Mouse (Mus musculus): ENCODE measurements at regions not wholly inside any gene's neighbourhood (a gene's known extent, or its start where the extent isn't known, plus 50 kb on each side); places are given as distances from the start of the nearest gene placed in this dataset.

GRCm38 (mm10) chr1:183504103-183504841 is 86.3 kb downstream of the Hhipl2 start:
- intact Hi-C loops (cut with DNase I) = no loop called here

GRCm38 (mm10) chr1:183507893-183508292 is 89.9 kb downstream of the Hhipl2 start:
- intact Hi-C loops (cut with DNase I) = no loop called here
- DNase-seq (ENCODE audit: low spot score) = no peak

More at GRCm38 (mm10) chr1:183504103-183504841, 86.3 kb downstream of the Hhipl2 start:
- no peak for DNase-seq (ENCODE audit: low spot score)

DNA sequence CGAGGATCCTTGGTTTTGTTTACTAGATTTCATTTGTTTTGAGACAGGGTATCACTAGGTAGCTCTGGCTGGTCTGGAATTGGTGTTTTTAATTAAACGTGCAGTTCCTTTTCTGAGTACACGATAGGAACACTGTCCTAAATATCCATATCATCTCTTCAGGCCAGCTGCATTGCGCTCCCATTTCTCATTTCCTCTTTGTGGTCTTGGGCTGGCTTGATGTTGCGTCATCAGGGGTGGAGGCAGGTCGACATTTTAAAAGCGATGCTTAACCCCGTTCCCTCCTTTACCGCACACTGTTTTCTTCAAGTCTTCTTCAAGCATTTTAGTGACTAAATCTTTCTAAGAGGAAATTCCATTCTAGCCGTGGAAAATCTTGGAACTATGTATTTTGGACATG is 92.7 kb downstream of the Hhipl2 start:
- DNase-seq (ENCODE audit: low spot score) = no peak
- intact Hi-C loops (cut with DNase I) = no loop called here

DNA sequence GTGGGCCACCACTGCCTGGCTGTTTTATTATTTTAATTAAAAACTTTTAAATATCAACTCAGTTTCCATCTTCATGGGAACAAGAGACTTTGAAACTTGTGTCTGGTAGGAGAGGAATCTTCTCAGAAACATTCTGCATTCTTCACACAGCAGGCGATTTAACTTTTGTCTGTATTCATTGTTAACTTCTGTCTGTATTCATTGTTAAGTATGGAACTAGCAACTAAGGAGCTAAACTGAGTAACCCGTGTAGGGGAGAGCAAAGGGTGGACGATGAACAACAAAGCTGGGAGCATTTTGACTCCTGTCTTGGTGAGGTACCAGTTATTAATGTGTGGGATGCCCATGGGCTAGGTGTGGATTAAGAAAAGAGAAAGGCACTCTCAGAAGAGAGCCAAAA is 95.9 kb downstream of the Hhipl2 start:
- intact Hi-C loops (cut with DNase I) = no loop called here
- DNase-seq (ENCODE audit: low spot score) = no peak

DNA sequence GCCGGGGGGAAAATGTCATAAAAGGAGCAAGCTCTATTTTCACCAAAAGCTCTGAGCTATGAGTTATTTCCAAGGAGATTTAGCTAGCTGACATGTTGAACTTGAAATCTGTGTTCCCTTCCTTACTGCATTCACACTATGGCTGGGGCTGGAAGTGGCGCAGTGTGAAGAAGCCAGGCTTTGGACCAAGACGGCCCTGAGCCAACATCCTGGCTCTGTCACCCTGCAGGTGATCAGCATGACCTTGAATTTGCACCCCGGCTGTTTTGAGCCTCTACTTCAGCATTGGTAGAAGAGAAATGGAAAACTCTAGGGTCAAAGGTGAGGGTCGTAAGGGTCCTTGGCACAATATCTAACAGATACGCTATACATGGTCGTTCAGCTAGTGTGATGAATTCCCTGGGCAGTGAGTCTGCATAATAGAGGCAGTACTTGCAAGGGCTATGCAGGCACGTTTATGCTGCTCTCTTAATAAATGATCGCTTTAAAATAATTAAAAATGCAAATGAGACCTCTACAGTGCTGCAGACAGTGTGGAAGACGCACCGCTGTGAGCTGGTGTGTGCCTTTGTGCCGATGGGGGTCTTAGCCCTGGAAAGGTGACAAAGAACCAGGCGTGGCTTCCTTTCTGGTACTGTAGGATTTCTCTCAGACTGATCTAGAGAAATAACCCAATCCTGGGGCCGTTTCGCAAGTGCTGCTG is 96.4 kb downstream of the Hhipl2 start:
- no peak for DNase-seq (ENCODE audit: low spot score)
- intact Hi-C loops (cut with DNase I) = no loop called here

DNA sequence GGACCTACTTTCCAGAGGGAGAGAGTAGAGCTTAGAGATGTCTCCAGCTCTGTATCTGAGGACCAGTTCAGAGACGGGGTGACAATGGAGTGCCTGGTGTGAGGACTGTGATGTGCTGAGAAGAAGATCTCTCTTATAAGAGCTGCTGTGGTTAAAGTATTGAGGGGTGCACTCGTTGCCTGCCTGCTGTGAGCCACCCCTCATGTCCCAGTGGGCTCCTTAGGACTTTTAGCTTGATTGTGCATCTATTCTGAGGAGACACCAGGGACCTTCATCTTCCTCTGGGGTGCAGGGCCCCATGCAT is 96.9 kb downstream of the Hhipl2 start:
- no peak for DNase-seq (ENCODE audit: low spot score)
- intact Hi-C loops (cut with DNase I) = no loop called here

GRCm38 (mm10) chr1:183516167-183516566 is 98.2 kb downstream of the Hhipl2 start:
- intact Hi-C loops (cut with DNase I) = no loop called here
- no peak for DNase-seq (ENCODE audit: low spot score)

DNA sequence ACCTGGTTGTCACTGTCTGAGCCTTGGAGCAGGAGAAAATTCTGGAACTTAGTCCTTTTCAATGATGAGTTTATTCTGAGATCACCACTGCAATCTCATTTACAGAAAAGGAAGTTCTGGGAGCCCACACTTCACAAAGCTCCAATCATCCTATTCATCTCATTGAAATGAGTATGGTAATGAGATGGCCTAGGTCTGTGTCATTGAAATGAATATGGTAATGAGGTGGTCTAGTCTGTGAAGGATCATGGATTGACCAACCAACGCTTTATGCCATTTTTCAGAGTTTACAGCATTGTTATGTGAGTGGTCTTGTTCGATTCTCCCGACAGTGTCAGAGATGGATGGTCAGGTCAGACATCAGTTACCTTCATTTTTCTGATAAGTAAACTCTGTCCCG is 99.2 kb downstream of the Hhipl2 start:
- DNase-seq (ENCODE audit: low spot score) = no peak
- intact Hi-C loops (cut with DNase I) = no loop called here

- DNase-seq (ENCODE audit: low spot score) = no peak
- intact Hi-C loops (cut with DNase I) = no loop called here
Observed at GRCm38 (mm10) chr1:183521569-183521968, 103.6 kb downstream of the Hhipl2 start.

GRCm38 (mm10) chr1:183533386-183533785 is 115.4 kb downstream of the Hhipl2 start:
- intact Hi-C loops (cut with DNase I) = no loop called here
- no peak for DNase-seq (ENCODE audit: low spot score)

DNA sequence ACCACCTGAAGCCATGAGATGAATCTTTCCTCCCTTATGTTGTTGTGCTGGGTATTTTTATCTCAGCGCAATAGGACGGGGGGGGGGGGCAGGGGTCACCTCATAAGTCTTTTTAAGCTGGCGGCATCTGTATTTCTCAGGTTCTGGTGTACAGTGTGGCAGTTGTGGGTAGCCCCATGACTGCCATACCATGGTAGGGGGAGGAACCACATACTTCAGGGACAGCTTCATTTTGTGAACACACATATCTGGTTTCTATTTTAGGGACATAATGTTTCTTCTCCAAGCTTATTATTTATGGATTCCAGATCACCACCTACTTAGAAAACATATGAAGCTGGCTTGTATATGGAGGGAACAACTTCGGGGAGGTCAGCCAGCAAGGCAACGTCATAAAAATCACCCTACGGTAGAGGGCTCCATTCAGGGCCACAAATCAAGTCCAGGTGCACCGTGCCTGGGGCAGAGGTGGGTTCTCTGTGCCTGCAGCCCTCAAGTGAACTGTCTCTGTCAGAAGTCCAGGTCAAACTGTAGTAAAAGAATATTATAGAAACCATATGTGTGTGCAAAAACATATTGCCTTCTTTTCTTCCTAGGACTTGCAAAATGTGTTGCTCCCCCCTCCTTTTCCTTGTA is 130.9 kb downstream of the Hhipl2 start:
- intact Hi-C loops (cut with DNase I) = no loop called here
- DNase-seq (ENCODE audit: low spot score) = no peak

GRCm38 (mm10) chr1:183552617-183553016 is 134.6 kb downstream of the Hhipl2 start:
- no peak for DNase-seq (ENCODE audit: low spot score)
- intact Hi-C loops (cut with DNase I) = no loop called here

DNA sequence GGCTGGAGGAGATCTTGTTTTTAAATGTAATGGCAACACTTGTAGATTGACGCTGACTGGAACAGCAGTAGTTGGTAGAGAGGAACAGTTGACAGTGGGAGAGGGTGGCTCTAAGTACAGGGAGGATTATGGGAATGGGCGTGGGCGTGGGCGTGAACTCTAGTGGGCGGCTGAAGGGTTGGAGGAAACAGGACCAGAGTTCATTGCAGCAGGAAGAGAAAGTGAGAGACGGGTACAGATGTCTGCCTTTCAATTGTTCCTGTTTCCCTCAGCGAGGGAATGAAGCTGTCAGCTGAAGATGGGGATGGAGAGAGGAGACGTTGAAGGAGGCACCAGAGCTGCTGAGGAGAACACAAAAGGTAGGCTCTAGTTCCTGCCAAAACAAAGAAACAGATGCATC is 135.2 kb downstream of the Hhipl2 start:
- DNase-seq (ENCODE audit: low spot score) = no peak
- intact Hi-C loops (cut with DNase I) = no loop called here

DNA sequence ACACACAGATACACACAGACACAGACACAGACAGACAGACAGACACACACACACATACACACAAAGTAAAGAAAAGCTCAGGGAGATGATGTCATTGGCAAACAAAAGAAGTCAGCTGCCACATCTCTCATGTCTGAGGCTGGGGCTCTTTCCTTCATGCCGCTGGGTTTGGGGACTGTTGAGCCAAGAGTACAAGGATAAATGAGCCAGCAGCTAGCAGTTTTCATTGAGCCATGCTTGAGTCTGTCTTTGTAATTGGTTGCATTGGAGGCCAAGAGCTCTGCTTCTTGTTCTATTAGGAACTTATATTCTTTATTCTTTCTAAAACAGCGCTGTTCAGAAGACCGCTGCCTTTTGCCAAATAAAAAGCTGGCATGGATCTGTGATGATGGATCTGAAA is 144.8 kb downstream of the Hhipl2 start:
- intact Hi-C loops (cut with DNase I) = no loop called here
- no peak for DNase-seq (ENCODE audit: low spot score)

- DNase-seq (ENCODE audit: low spot score) = no peak
- intact Hi-C loops (cut with DNase I) = no loop called here
Observed at GRCm38 (mm10) chr1:183573621-183574585, 155.9 kb downstream of the Hhipl2 start.

GRCm38 (mm10) chr1:183584861-183585260 is 166.8 kb downstream of the Hhipl2 start:
- DNase-seq (ENCODE audit: low spot score) = no peak
- intact Hi-C loops (cut with DNase I) = no loop called here

DNA sequence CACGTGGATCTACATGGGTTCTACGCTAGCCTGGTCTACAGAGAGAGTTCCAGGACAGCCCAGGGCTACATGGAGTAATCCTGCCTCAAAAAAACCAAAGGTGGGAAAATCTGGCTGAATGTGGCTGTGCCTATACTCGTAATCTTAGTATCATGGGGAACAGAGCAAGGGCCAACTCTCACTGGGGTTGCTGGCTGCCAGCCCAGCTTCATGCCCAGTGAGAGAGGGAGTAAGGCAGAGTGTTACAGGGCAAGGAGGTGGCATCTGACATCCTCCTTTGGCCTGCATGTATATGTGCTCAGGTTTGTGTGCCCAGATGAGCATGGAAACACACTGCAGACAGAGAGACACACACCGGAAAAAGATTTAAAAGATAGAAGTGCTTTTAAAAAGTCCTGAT is 168.4 kb downstream of the Hhipl2 start:
- intact Hi-C loops (cut with DNase I) = no loop called here
- no peak for DNase-seq (ENCODE audit: low spot score)

GRCm38 (mm10) chr1:183595306-183595705 is 177.3 kb downstream of the Hhipl2 start:
- DNase-seq (ENCODE audit: low spot score) = no peak
- intact Hi-C loops (cut with DNase I) = no loop called here

- no peak for DNase-seq (ENCODE audit: low spot score)
- intact Hi-C loops (cut with DNase I) = no loop called here
Observed at GRCm38 (mm10) chr1:183600466-183600865, 182.5 kb downstream of the Hhipl2 start.

DNA sequence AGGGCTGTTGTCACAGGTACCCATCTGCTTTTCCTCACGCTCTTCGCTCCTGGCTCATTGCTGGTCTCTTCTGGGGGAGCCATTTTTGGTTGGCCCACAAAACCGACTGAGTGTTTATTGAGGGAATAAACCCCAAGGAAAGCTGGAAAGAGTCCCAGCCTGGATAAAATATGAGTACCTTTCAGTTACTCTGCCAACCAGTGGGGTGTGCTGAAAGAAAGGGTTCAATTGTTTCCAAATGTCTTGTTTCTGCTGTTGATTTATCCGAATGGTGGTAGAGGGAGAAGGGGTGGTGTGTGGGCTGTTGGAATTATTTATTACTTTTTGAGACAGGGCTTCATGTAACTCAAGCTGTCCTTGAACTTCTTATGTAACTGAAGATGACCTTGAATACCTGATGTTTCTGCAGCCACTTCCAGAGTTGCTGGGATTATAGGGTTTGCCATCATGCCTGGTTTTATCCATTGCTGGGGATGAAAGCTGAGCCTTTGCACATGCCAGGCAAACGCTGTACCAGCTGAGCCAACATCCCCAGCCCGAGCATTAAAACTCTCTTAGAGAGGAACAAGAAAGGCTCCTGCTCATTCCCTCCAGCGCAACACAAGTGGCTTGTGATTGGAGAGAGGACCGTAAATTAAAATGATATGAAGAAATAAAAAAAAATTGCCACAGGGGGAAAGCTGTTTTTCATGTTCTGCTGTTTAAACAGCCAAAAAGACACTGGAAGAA is 194.1 kb downstream of the Hhipl2 start:
- intact Hi-C loops (cut with DNase I) = no loop called here
- no peak for DNase-seq (ENCODE audit: low spot score)

Measured in heart, postnatal 25 days (tissue).